Mouse (Mus musculus) spleen, adult 2 months (tissue): Measurements from ENCODE around the gene Mup5. TPM values are rescaled to one million over a fixed set of nuclear protein-coding genes. Genes with fewer than 3 reads are reported as not detected.

ENCODE experiments used
- DNase-seq, 2 experiments: peaks; one replicate each; pipeline versions ENCODE4 v3.0.0 to v3.0.0-alpha.2; 2012 to 2021; ENCODE audit warnings: low spot score in 2 of 2, low read depth in 1 of 2
- H3K27ac ChIP-seq: fragments of 200-500 bp; 2 replicates; pipeline ENCODE4 v1.5.1; 2012; ENCODE audit warnings: low read length, inconsistent platforms; ENCODE audit not compliant: insufficient read depth
- H3K27me3 ChIP-seq: fragments of 200-500 bp; 2 replicates; pipeline ENCODE4 v1.6.1; 2012; ENCODE audit warnings: mild to moderate bottlenecking, moderate library complexity, low read length, inconsistent platforms; ENCODE audit not compliant: control insufficient read depth, insufficient read depth
- H3K36me3 ChIP-seq: fragments of 200-500 bp; 2 replicates; pipeline ENCODE4 v1.6.1; 2012; ENCODE audit warnings: mild to moderate bottlenecking, low read length, inconsistent platforms; ENCODE audit not compliant: control insufficient read depth, insufficient read depth
- H3K4me1 ChIP-seq: fragments of 200-500 bp; 2 replicates; pipeline ENCODE4 v1.6.1; 2011; ENCODE audit warnings: inconsistent platforms; ENCODE audit not compliant: control insufficient read depth, insufficient read depth, insufficient read length
- H3K4me3 ChIP-seq: fragments of 200-500 bp; 2 replicates; pipeline ENCODE4 v1.5.1; 2011; ENCODE audit warnings: mild to moderate bottlenecking, inconsistent platforms; ENCODE audit not compliant: insufficient read depth, insufficient read length; ENCODE audit errors: extremely low read depth
- CTCF ChIP-seq: fragments of 200-500 bp; IDR thresholded peaks from 2 replicates; pipeline ENCODE4 v1.5.1; 2011; ENCODE audit warnings: mild to moderate bottlenecking, inconsistent platforms; ENCODE audit not compliant: insufficient read depth, insufficient read length, insufficient replicate concordance; ENCODE audit errors: extremely low read depth
- POLR2A ChIP-seq: fragments of 200-500 bp; IDR thresholded peaks from 2 replicates; pipeline ENCODE4 v1.6.1; 2011; ENCODE audit warnings: low read depth, low read length, inconsistent platforms
- WGBS: fragments of 180-500 bp; shearing (Covaris S2); methylation state at CpG from one replicate; pipeline ENCODE4 v1.1.7; 2018; 5-methylcytosine and 5-hydroxymethylcytosine counted together
- polyA plus RNA-seq: library from polyadenylated mRNA; depleted of rRNA; stranded (reverse); fragments of >200 nt; gene quantifications from 2 replicates; pipeline ENCODE4 v1.2.3, GENCODE M21; 2012; rRNA removed

Gene Mup5
- polyA plus RNA-seq, result not detected in 2 replicates

- no peak for TF ChIP-seq POLR2A
- no peak for TF ChIP-seq CTCF
- Histone ChIP-seq H3K4me3 (no peak within 1 kb of the TSS), H3K27ac (no peak within 1 kb of the TSS), H3K36me3 (no peaks in the 10 kb centered on the region), H3K4me1 (no peaks in the 10 kb centered on the region), H3K27me3 (no peaks in the 10 kb centered on the region)
- DNase-seq, result no peak
- WGBS, result 70% methylated on average over 4 of the region's 4 CpGs
These were observed at the start of gene Mup5 for GRCm38 (mm10) chr4:61834952-61835708. Mup5 (minus strand) TSS chr4:61835233.

DNA sequence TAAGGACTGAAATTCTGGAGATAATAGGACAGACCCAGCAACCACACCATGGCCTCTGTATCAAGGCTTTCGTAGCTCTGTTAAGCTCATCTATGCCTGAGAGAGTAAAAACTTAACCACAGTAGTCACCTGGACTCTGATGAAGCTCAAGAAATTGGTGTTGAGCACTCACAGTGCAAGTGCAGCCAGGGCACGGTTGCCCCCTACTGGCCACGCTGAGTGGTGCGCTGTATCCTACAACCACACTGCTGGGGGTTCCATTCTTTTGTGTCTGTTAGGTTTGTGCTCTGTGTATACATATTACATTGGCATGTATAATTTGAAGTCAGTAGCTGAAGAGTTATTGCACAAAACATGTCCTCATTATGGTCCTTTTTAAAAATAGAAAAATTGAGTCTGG lies 23.1 kb upstream of the Mup5 start:
- Histone ChIP-seq H3K27ac (no peak overlapping the region), H3K27me3 (no peaks in the 10 kb centered on the region), H3K4me3 (no peak overlapping the region), H3K4me1 (no peaks in the 10 kb centered on the region), H3K36me3 (no peaks in the 10 kb centered on the region)
- DNase-seq, result no peak
- TF ChIP-seq POLR2A (no peak), CTCF (no peak)
- 51% methylated on average over 4 of the region's 4 CpGs for WGBS

DNA sequence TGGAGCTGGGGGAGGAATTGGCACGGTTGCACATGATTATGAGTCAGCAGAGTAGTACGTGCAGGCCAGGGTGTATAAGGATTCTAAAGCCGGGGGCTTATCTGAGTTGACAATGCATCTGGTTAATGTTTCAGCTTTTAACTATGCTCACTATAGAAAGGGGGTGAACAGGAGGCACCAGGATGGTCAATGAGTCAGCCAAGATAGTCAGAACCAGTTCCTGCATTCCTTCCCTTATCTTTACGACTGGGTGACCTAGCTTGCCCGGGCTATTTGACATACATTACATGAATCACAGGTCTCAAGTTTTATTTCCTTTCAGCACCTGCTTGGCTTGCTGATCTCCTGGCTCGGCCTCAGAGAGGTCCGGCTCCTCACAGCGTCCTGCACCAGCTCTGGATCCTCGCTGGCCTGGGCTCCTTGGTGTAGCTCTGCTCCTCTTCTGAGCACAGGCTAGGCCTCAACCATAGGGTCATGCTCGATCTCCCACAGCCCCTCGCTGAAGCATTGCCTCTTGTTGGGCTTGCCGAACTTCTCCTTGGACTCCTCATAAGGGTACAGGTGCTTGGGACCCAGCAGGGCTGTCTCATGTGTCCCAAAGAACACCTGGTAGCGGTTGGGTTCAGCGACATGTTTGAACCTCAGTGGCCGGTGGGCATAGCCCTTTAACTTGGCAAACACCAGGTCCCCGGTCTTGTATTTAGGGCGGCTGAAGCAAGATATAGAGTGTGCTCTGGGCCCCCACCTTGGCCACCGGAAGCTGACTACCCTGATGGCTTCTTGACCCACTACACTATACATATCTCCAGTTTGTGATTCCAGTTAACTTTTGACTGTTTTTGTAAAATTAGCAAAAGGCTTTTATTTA lies 21.0 kb upstream of the Mup5 start:
- no peak overlapping the region for H3K27ac ChIP-seq
- no peaks in the 10 kb centered on the region for H3K36me3 ChIP-seq
- DNase-seq, result no peak
- H3K27me3 ChIP-seq, result no peaks in the 10 kb centered on the region
- WGBS, result 79% methylated on average over 18 of the region's 18 CpGs
- no peaks in the 10 kb centered on the region for H3K4me1 ChIP-seq
- TF ChIP-seq POLR2A, result no peak
- no peak for TF ChIP-seq CTCF
- H3K4me3 ChIP-seq, result no peak overlapping the region

- no peaks in the 10 kb centered on the region for H3K27me3 ChIP-seq
- no peak overlapping the region for H3K27ac ChIP-seq
- H3K36me3 ChIP-seq, result no peaks in the 10 kb centered on the region
- H3K4me1 ChIP-seq, result no peaks in the 10 kb centered on the region
- TF ChIP-seq POLR2A, result no peak
- no peak overlapping the region for H3K4me3 ChIP-seq
- WGBS, result 80% methylated on average over 6 of the region's 6 CpGs
- DNase-seq, result no peak
These were observed 20.3 kb upstream of the Mup5 start for GRCm38 (mm10) chr4:61855344-61855743.

GRCm38 (mm10) chr4:61844758-61845455 lies 9.9 kb upstream of the Mup5 start:
- DNase-seq, result no peak
- 88% methylated on average over 5 of the region's 5 CpGs for WGBS

DNA sequence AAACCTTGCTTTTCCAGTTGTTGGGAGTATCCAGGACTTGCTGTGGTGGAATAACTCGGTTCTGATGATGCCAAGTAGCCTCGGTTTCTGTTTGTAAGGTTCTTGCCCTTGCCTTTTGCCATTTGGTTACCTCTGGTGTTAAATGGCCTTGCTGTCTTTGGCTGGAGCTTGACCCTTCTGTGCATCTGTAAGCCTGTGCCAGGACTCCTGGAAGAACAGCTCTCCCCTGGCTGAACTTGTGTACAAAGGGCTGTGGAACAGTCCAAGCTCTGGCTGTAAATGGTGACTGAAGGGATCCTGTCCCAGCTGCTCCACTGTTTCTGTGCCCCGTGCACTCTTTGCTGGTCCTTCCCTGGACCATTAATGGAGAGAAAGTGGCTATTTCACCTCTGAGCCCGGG lies 5.8 kb downstream of the Mup5 start:
- no peaks in the 10 kb centered on the region for H3K27me3 ChIP-seq
- no peak overlapping the region for H3K4me3 ChIP-seq
- DNase-seq, result no peak
- TF ChIP-seq CTCF (no peak), POLR2A (no peak)
- 62% methylated on average over 4 of the region's 4 CpGs for WGBS
- no peaks in the 10 kb centered on the region for H3K4me1 ChIP-seq
- H3K27ac ChIP-seq, result no peak overlapping the region
- no peaks in the 10 kb centered on the region for H3K36me3 ChIP-seq

More at GRCm38 (mm10) chr4:61844758-61845455, 9.9 kb upstream of the Mup5 start:
- Histone ChIP-seq H3K27ac (no peak overlapping the region), H3K4me3 (no peak overlapping the region), H3K36me3 (no peaks in the 10 kb centered on the region), H3K4me1 (no peaks in the 10 kb centered on the region), H3K27me3 (no peaks in the 10 kb centered on the region)
- TF ChIP-seq POLR2A, result no peak
- TF ChIP-seq CTCF, result no peak
